Mouse (Mus musculus) hindbrain, embryonic 14.5 days (tissue): ENCODE results near the gene Mydgf. TPM values are rescaled to one million over a fixed set of nuclear protein-coding genes. Genes with fewer than 3 reads are reported as not detected.

Experiments
- ATAC-seq: fragments of 200-750 bp; cut with Nextera tagmentation; 2 replicates; pipeline ENCODE4 v1.8.0; 2017; ENCODE audit warnings: moderate number of reproducible peaks, mild to moderate bottlenecking, moderate TSS enrichment, moderate library complexity; ENCODE audit not compliant: low FRiP score
- DNase-seq: peaks from one replicate; pipeline ENCODE4 v3.0.0-alpha.2; 2015; ENCODE audit warnings: low spot score
- H3K27ac ChIP-seq: fragments of 300-500 bp; sonication (generic); 2 replicates; pipeline ENCODE4 v1.5.1; 2014; ENCODE audit warnings: mild to moderate bottlenecking, moderate library complexity
- H3K27me3 ChIP-seq: fragments of 300-500 bp; sonication (generic); 2 replicates; pipeline ENCODE4 v1.6.1; 2014; ENCODE audit warnings: mild to moderate bottlenecking, low read length, mixed read lengths; ENCODE audit not compliant: control insufficient read depth, insufficient read depth
- H3K36me3 ChIP-seq: fragments of 300-500 bp; sonication (generic); replicated peaks from 2 replicates; pipeline ENCODE4 v1.6.1; 2014; ENCODE audit not compliant: control insufficient read depth, insufficient read depth
- H3K4me1 ChIP-seq: fragments of 300-500 bp; sonication (generic); replicated peaks from 2 replicates; pipeline ENCODE4 v1.6.1; 2014; ENCODE audit warnings: antibody characterized with exemption, low read length, mixed read lengths; ENCODE audit not compliant: control insufficient read depth, insufficient read depth
- H3K4me2 ChIP-seq: fragments of 300-500 bp; sonication (generic); replicated peaks from 2 replicates; pipeline ENCODE4 v1.6.1; 2014; ENCODE audit warnings: mild to moderate bottlenecking, moderate library complexity
- H3K4me3 ChIP-seq: fragments of 300-500 bp; sonication (generic); replicated peaks from 2 replicates; pipeline ENCODE4 v1.5.1; 2014; ENCODE audit warnings: mild to moderate bottlenecking, low read length
- H3K9ac ChIP-seq: fragments of 300-500 bp; sonication (generic); 2 replicates; pipeline ENCODE4 v1.6.1; 2014
- H3K9me3 ChIP-seq: fragments of 300-500 bp; sonication (generic); 2 replicates; pipeline ENCODE4 v1.6.1; 2016; ENCODE audit warnings: low read length; ENCODE audit not compliant: control insufficient read depth
- WGBS: fragments of 180-500 bp; shearing (Covaris S2); extraction: QIAGEN DNeasy Blood & Tissue Kit; methylation state at CpG from one replicate; pipeline ENCODE4 v1.1.7; 2014; 5-methylcytosine and 5-hydroxymethylcytosine counted together
- polyA plus RNA-seq: library from polyadenylated mRNA; unstranded; fragments of >200 nt; fragmentation: Nextera tagmentation; extraction: Ambion mirVana; gene quantifications from 2 replicates; pipeline ENCODE4 v1.2.1, GENCODE M21; 2014

Mydgf gene
- polyA plus RNA-seq: 67.8 and 70.8 TPM in 2 replicates

DNA sequence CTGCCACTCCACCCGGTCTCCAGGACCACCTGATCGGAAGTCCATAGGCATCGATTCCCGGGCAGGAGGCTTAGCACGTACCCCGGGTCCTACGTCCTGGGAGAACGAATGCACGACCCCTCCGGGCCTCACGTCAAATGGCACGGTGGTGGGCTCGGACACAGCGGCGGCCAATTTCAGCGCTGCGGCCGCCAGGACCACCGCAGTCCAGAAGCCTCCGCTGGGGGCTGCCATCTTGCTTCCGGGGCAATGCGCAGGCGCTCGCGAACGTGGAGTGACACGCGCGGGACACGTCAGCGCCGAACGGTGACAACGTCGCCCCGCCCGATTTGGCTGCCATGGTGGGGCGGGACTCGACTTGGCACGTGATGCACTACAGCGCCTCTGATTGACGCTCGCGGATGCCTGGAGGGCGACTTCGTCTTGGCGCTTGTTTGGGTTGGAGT is at the start of gene Mydgf:
TSS of gene Mydgf (minus strand) at position 263 of the 446 bp plus-strand sequence.
- Histone ChIP-seq H3K27ac (peak within 1 kb of the TSS; percentile 15; the same call in 1 of the 2 replicates), H3K4me2 (peak within 1 kb of the TSS; percentile 96), H3K9ac (peak within 1 kb of the TSS; percentile 67), H3K36me3 (peaks cover 58% of the 10 kb centered on the region), H3K4me3 (peak within 1 kb of the TSS; percentile 57), H3K27me3 (no peaks in the 10 kb centered on the region), H3K4me1 (peaks cover 7% of the 10 kb centered on the region), H3K9me3 (no peaks in the 10 kb centered on the region)
- WGBS: under 1% methylated on average over 47 of the region's 47 CpGs
- DNase-seq (peak; percentile 97), ATAC-seq (peak; percentile 95)

DNA sequence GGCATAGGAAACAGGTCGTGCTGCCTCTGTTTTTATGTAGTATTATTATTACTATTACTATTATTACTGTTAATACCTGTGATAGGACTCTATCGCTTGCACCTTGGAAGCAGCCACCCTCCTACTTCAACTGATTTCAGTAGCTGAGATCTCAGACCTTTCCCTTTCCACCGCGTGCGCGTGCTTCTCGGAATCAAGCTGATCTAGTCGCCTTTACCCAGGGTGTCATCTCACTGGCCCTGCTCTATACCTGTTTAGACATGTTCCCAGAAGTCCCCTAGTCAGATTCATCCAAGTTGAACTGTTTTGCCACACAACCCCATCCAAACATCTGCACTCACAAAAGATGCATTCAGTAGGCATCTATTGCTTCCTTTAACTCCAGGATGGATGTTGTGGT is 49.7 kb upstream of the Mydgf start:
- H3K4me2 ChIP-seq: peak overlapping the region; percentile 45
- H3K4me1 ChIP-seq: peaks cover 10% of the 10 kb centered on the region
- peak; percentile 37 for ATAC-seq
- no peaks in the 10 kb centered on the region for H3K36me3 ChIP-seq
- DNase-seq: peak; percentile 16
- WGBS: 48% methylated on average over 8 of the region's 8 CpGs
- H3K9ac ChIP-seq: 0 out of 2 replicates have a peak overlapping the region, but pooled peaks have one; percentile 7
- H3K27me3 ChIP-seq: no peaks in the 10 kb centered on the region
- no peak overlapping the region for H3K4me3 ChIP-seq
- H3K27ac ChIP-seq: peak overlapping the region; percentile 58
- no peaks in the 10 kb centered on the region for H3K9me3 ChIP-seq

DNA sequence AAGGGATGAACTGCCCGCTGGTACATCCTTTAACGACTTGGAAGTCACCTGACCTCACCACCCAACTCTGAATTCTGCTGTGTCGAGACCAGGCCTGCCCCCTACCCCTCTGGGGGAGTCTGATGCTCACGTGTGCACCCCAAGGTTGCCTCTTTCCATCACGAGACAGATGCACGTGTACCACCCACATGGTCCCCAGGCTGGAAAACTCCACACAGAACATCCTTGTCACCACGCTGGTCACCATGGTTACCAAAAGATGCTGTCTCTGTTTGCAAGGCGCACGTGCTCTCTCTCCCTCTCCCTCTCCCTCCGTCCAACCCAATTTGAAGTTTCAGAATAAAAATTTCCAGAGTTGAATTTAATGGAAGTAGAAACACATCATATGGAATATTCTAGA is 46.2 kb upstream of the Mydgf start:
- ATAC-seq (no peak), DNase-seq (no peak)
- Histone ChIP-seq H3K4me3 (no peak overlapping the region), H3K9ac (no peak overlapping the region), H3K27ac (no peak overlapping the region), H3K4me1 (peaks cover 10% of the 10 kb centered on the region), H3K36me3 (no peaks in the 10 kb centered on the region), H3K4me2 (no peak overlapping the region), H3K9me3 (no peaks in the 10 kb centered on the region), H3K27me3 (no peaks in the 10 kb centered on the region)
- 57% methylated on average over 10 of the region's 10 CpGs for WGBS

DNA sequence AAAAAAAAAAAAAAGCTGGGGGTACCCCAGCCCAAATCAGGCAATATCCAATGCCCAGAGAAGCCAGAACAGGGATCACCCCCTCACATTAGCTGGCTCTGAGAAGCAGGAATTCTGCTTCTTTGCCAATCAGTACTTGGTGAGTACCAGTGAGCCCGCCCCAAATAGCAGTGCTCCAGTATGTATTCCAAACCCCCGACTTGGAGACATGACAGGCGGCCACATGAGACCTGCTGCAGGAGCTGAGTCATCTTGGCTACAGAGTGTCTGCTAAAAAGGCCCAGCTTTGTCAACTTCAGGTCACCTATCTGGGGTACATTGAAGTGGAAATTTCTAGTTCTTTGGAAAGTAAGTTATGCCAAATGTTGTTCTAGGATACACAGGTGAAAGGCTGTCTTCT is 42.8 kb upstream of the Mydgf start:
- ATAC-seq: no peak
- DNase-seq: no peak
- Histone ChIP-seq H3K4me2 (no peak overlapping the region), H3K9me3 (no peaks in the 10 kb centered on the region), H3K27ac (no peak overlapping the region), H3K4me1 (no peaks in the 10 kb centered on the region), H3K36me3 (no peaks in the 10 kb centered on the region), H3K27me3 (no peaks in the 10 kb centered on the region), H3K4me3 (no peak overlapping the region), H3K9ac (no peak overlapping the region)
- WGBS: 82% methylated on average over 3 of the region's 3 CpGs

GRCm38 (mm10) chr17:56224916-56225315 is 41.2 kb upstream of the Mydgf start:
- Histone ChIP-seq H3K9me3 (no peaks in the 10 kb centered on the region), H3K4me2 (no peak overlapping the region), H3K27ac (no peak overlapping the region), H3K36me3 (no peaks in the 10 kb centered on the region), H3K9ac (no peak overlapping the region), H3K27me3 (no peaks in the 10 kb centered on the region), H3K4me3 (no peak overlapping the region), H3K4me1 (no peaks in the 10 kb centered on the region)
- 47% methylated on average over 1 of the region's 1 CpGs for WGBS
- no peak for ATAC-seq
- DNase-seq: no peak

GRCm38 (mm10) chr17:56219805-56220204 is 36.1 kb upstream of the Mydgf start:
- Histone ChIP-seq H3K9ac (no peak overlapping the region), H3K4me2 (no peak overlapping the region), H3K4me1 (peaks cover 18% of the 10 kb centered on the region), H3K27me3 (no peaks in the 10 kb centered on the region), H3K27ac (no peak overlapping the region), H3K9me3 (no peaks in the 10 kb centered on the region), H3K4me3 (peak overlapping the region; percentile 85; the same call in 1 of the 2 replicates), H3K36me3 (no peaks in the 10 kb centered on the region; the same call in 1 of the 2 replicates)
- ATAC-seq (no peak), DNase-seq (no peak)
- 75% methylated on average over 3 of the region's 3 CpGs for WGBS

- Histone ChIP-seq H3K27me3 (no peaks in the 10 kb centered on the region), H3K36me3 (no peaks in the 10 kb centered on the region; the same call in 1 of the 2 replicates), H3K9me3 (no peaks in the 10 kb centered on the region), H3K4me3 (peak overlapping the region; percentile 85), H3K27ac (peak overlapping the region; percentile 86), H3K4me1 (peaks cover 18% of the 10 kb centered on the region), H3K9ac (peak overlapping the region; percentile 92), H3K4me2 (peak overlapping the region; percentile 90)
- 52% methylated on average over 12 of the region's 12 CpGs for WGBS
- ATAC-seq: no peak
- no peak for DNase-seq
Observed at GRCm38 (mm10) chr17:56219251-56219650, 35.5 kb upstream of the Mydgf start.

DNA sequence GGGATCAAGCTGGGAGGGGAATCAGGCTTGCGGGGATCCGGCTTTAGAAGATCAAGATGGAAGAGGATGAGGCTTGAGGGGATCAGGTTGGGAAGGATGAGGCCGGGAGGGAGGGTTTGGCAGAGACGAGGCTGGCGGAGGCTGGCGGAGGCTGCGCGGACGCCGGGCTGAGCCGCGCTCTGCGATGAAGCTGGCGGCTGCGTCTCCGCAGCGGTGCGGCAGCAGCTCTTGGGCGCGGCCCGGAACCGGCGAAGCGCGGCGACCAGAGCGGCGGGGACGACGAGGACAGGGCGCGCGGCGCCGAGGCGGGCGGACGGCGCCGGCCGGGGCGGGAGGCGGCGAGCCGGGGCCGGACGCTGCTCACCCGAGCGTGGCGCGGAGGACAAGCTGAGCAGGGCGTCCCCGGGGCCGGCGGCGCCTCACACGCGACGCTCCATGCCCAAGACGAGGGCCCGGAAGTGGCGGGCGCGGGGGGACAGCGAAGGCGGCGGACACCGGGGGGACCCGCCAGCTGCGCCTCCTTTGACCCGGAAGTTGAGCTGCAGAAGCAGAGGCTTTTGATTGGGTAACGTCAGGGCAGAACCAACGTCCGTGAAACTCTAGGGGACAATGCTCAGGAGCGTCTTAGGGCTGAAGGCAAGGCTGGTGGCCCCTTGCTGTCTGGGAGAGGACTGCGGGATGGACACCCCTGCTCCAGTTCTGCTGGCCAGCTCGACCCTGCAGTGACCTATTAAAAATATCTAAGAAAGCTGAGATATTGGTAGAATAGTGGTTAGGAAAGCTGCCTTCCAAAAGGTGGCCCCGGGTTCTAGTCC is 34.9 kb upstream of the Mydgf start, which contains the start of gene Dpp9:
TSS of gene Dpp9 (minus strand) at position 529 of the 815 bp plus-strand sequence.
- Histone ChIP-seq H3K4me1 (peaks cover 18% of the 10 kb centered on the region), H3K4me3 (peak within 1 kb of the TSS; percentile 85), H3K27me3 (no peaks in the 10 kb centered on the region), H3K36me3 (no peaks in the 10 kb centered on the region; the same call in 1 of the 2 replicates), H3K27ac (peak within 1 kb of the TSS; percentile 86), H3K9me3 (no peaks in the 10 kb centered on the region), H3K4me2 (peak within 1 kb of the TSS; percentile 90), H3K9ac (peak within 1 kb of the TSS; percentile 92)
- ATAC-seq: peak; percentile 99
- peak; percentile 90 for DNase-seq
- WGBS: under 1% methylated on average over 71 of the region's 78 CpGs

- no peak for DNase-seq
- no peaks in the 10 kb centered on the region; the same call in 1 of the 2 replicates for H3K36me3 ChIP-seq
- H3K4me2 ChIP-seq: peak overlapping the region; percentile 90
- 70% methylated on average over 13 of the region's 13 CpGs for WGBS
- H3K9ac ChIP-seq: peak overlapping the region; percentile 92
- peaks cover 18% of the 10 kb centered on the region for H3K4me1 ChIP-seq
- no peaks in the 10 kb centered on the region for H3K27me3 ChIP-seq
- H3K9me3 ChIP-seq: no peaks in the 10 kb centered on the region
- H3K27ac ChIP-seq: no peak overlapping the region; the same call in 1 of the 2 replicates
- H3K4me3 ChIP-seq: peak overlapping the region; percentile 85
- no peak for ATAC-seq
Observed at GRCm38 (mm10) chr17:56217670-56218069, 34.0 kb upstream of the Mydgf start.
